Mouse (Mus musculus) activated CD4-positive, CD25-positive, alpha-beta regulatory T cell, adult 4 months (primary cell): ENCODE measurements around the gene Etl4. TPM values are rescaled to one million over a fixed set of nuclear protein-coding genes. Genes with fewer than 3 reads are reported as not detected.

ENCODE experiments used
- ATAC-seq: one replicate; pipeline ENCODE4 v1.8.0; 2017
- polyA plus RNA-seq, 2 experiments: library from polyadenylated mRNA; unstranded; fragments of 100-300 nt; shearing (Covaris generic); gene quantifications; one replicate each; pipeline ENCODE4 v1.2.1; 2017

Etl4 gene
- polyA plus RNA-seq, 2 experiments from 2014 or later: not detected

- ATAC-seq: no peak
Observed at GRCm38 (mm10) chr2:20580331-20580730, 670.8 kb downstream of the Etl4 start.

GRCm38 (mm10) chr2:20583032-20583431 is 673.5 kb downstream of the Etl4 start:
- ATAC-seq: no peak

- ATAC-seq: no peak
Observed at GRCm38 (mm10) chr2:20583562-20584153, 674.1 kb downstream of the Etl4 start.

- no peak for ATAC-seq
Observed at GRCm38 (mm10) chr2:20587913-20588312, 678.3 kb downstream of the Etl4 start.

GRCm38 (mm10) chr2:20588631-20589030 is 679.1 kb downstream of the Etl4 start:
- no peak for ATAC-seq

GRCm38 (mm10) chr2:20594129-20594528 is 684.5 kb downstream of the Etl4 start:
- ATAC-seq: no peak

GRCm38 (mm10) chr2:20595000-20595399 is 685.4 kb downstream of the Etl4 start:
- ATAC-seq: no peak

GRCm38 (mm10) chr2:20596558-20596957 is 687.0 kb downstream of the Etl4 start:
- no peak for ATAC-seq

GRCm38 (mm10) chr2:20597193-20597592 is 687.6 kb downstream of the Etl4 start:
- no peak for ATAC-seq

GRCm38 (mm10) chr2:20602656-20603055 is 693.1 kb downstream of the Etl4 start:
- ATAC-seq: no peak

GRCm38 (mm10) chr2:20603536-20603935 is 694.0 kb downstream of the Etl4 start:
- ATAC-seq: no peak

GRCm38 (mm10) chr2:20603991-20604390 is 694.4 kb downstream of the Etl4 start:
- no peak for ATAC-seq

- ATAC-seq: no peak
Observed at GRCm38 (mm10) chr2:20609203-20609602, 699.6 kb downstream of the Etl4 start.

GRCm38 (mm10) chr2:20615948-20616347 is 706.4 kb downstream of the Etl4 start:
- no peak for ATAC-seq

- ATAC-seq: no peak
Observed at GRCm38 (mm10) chr2:20618396-20618795, 708.8 kb downstream of the Etl4 start.

- ATAC-seq: no peak
Observed at GRCm38 (mm10) chr2:20619881-20620280, 710.3 kb downstream of the Etl4 start.

- ATAC-seq: no peak
Observed at GRCm38 (mm10) chr2:20629156-20629712, 719.7 kb downstream of the Etl4 start.

- ATAC-seq: no peak
Observed at GRCm38 (mm10) chr2:20638604-20639003, 729.0 kb downstream of the Etl4 start.

- no peak for ATAC-seq
Observed at GRCm38 (mm10) chr2:20639721-20640120, 730.1 kb downstream of the Etl4 start.

GRCm38 (mm10) chr2:20642818-20643217 is 733.2 kb downstream of the Etl4 start:
- ATAC-seq: no peak

GRCm38 (mm10) chr2:20649817-20650216 is 740.2 kb downstream of the Etl4 start:
- ATAC-seq: no peak

GRCm38 (mm10) chr2:20653116-20653515 is 743.5 kb downstream of the Etl4 start:
- ATAC-seq: no peak

GRCm38 (mm10) chr2:20654058-20654457 is 744.5 kb downstream of the Etl4 start:
- no peak for ATAC-seq

- no peak for ATAC-seq
Observed at GRCm38 (mm10) chr2:20654598-20655340, 745.2 kb downstream of the Etl4 start.
